Mouse (Mus musculus): Measurements from ENCODE around the gene Hspa1a. TPM values are rescaled to one million over a fixed set of nuclear protein-coding genes. Genes with fewer than 3 reads are reported as not detected.
"Not testable (repeated sequence)": the region's sequence is repeated elsewhere in the genome, so short reads cannot be mapped to it uniquely, and the experiment has no call there.

Hspa1a gene
- polyA plus RNA-seq, 1 experiment: 214 TPM

- Histone ChIP-seq H3K4me3 (replicated peaks) (no peak overlapping the region), H3K36me3 (ENCODE audit: control insufficient read depth) (no peaks in the 10 kb centered on the region), H3K27me3 (ENCODE audit: control insufficient read depth) (peaks cover 88% of the 10 kb centered on the region), H3K9me3 (ENCODE audit: control insufficient read depth, low read length) (no peaks in the 10 kb centered on the region), H3K4me1 (ENCODE audit: control insufficient read depth) (no peaks in the 10 kb centered on the region)
- TF ChIP-seq TAL1 (IDR thresholded peaks at IDR 0.05; ENCODE audit: low read length): no peak
- TF ChIP-seq GATA1 (IDR thresholded peaks at IDR 0.05; ENCODE audit: low read length): no peak
Observed at GRCm38 (mm10) chr17:34965627-34966026, 6.3 kb downstream of the Hspa1a start.

DNA sequence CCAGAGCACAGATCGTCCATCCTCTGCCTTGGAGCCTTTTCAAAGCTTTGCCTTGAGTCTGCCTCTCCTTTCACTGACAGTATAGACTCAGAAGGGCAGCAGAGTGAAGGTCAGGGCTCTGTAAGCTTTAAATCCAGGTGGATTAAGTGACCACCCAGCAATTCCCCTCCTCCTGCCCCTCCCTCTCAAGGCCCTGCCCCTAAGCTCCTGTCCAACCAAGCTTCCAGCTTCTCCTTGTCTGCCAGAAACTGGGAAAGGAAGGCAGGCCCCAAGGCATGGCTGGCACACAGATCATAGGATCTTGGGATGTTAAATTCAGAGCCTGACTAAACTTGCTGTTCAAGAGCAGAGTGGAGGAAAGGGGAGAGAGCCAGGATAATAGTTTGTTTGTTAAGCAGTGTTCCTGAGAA, 7.3 kb downstream of the Hspa1a start:
- H3K27me3 ChIP-seq (ENCODE audit: control insufficient read depth): peaks cover 90% of the 10 kb centered on the region

DNA sequence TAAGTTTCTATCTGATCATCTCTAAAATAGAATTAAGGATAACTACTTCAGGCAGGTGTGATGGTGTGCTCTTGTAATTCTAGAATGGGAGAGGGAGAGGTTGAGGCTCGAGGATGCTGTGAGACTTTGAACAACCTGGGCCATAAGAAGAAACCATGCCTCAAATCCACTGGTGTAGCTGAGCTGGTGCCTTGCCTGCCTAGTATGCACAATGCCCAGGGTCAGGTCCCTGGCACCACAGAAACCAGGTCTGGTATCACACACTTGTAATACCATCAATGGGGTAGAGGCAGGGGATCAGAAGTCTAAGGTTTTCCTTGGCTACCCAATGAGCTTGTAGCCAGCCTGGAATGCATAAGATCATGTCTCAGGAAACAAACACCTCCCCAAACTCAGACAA, 9.1 kb downstream of the Hspa1a start:
- H3K4me3 ChIP-seq (replicated peaks): no peak overlapping the region
- no peak for TF ChIP-seq TAL1 (IDR thresholded peaks at IDR 0.05; ENCODE audit: low read length)
- TF ChIP-seq GATA1 (IDR thresholded peaks at IDR 0.05; ENCODE audit: low read length): no peak
- no peaks in the 10 kb centered on the region; the same call in 1 of the 2 replicates for H3K9me3 ChIP-seq (ENCODE audit: control insufficient read depth, low read length)
- H3K27me3 ChIP-seq (ENCODE audit: control insufficient read depth): peaks cover 84% of the 10 kb centered on the region
- no peaks in the 10 kb centered on the region for H3K36me3 ChIP-seq (ENCODE audit: control insufficient read depth)
- H3K4me1 ChIP-seq (ENCODE audit: control insufficient read depth): peaks cover 12% of the 10 kb centered on the region

More for the DNA sequence above, 7.3 kb downstream of the Hspa1a start:
- Histone ChIP-seq H3K9me3 (ENCODE audit: control insufficient read depth, low read length) (no peaks in the 10 kb centered on the region), H3K4me3 (replicated peaks) (no peak overlapping the region), H3K36me3 (ENCODE audit: control insufficient read depth) (no peaks in the 10 kb centered on the region), H3K4me1 (ENCODE audit: control insufficient read depth) (peaks cover 8% of the 10 kb centered on the region)
- TF ChIP-seq TAL1 (IDR thresholded peaks at IDR 0.05; ENCODE audit: low read length) (no peak), GATA1 (IDR thresholded peaks at IDR 0.05; ENCODE audit: low read length) (no peak)

DNA sequence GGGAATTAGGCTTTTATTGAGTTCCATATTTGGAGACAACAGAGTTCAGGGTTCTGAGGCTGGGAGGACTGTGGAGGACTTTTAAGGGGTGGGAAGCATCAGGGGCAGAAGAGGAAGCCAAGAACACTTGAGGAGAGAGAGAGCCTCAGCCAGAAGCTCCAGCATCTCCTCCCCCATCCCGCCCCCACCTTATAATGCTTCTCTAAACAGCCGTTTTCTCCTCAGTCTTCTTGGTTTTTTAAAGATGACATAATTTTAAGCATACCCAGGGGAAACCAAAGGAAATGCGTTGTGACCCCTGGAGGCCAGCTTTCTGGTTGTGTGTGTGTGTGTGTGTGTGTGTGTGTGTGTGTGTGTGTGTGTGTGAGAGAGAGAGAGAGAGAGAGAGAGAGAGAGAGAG, 9.8 kb downstream of the Hspa1a start:
- H3K27me3 ChIP-seq (ENCODE audit: control insufficient read depth): peaks cover 82% of the 10 kb centered on the region
- H3K9me3 ChIP-seq (ENCODE audit: control insufficient read depth, low read length): peaks cover 2% of the 10 kb centered on the region; the same call in 1 of the 2 replicates
- no peak for TF ChIP-seq GATA1 (IDR thresholded peaks at IDR 0.05; ENCODE audit: low read length)
- TF ChIP-seq TAL1 (IDR thresholded peaks at IDR 0.05; ENCODE audit: low read length): no peak
- H3K4me3 ChIP-seq (replicated peaks): no peak overlapping the region
- H3K4me1 ChIP-seq (ENCODE audit: control insufficient read depth): peaks cover 12% of the 10 kb centered on the region
- no peaks in the 10 kb centered on the region for H3K36me3 ChIP-seq (ENCODE audit: control insufficient read depth)

DNA sequence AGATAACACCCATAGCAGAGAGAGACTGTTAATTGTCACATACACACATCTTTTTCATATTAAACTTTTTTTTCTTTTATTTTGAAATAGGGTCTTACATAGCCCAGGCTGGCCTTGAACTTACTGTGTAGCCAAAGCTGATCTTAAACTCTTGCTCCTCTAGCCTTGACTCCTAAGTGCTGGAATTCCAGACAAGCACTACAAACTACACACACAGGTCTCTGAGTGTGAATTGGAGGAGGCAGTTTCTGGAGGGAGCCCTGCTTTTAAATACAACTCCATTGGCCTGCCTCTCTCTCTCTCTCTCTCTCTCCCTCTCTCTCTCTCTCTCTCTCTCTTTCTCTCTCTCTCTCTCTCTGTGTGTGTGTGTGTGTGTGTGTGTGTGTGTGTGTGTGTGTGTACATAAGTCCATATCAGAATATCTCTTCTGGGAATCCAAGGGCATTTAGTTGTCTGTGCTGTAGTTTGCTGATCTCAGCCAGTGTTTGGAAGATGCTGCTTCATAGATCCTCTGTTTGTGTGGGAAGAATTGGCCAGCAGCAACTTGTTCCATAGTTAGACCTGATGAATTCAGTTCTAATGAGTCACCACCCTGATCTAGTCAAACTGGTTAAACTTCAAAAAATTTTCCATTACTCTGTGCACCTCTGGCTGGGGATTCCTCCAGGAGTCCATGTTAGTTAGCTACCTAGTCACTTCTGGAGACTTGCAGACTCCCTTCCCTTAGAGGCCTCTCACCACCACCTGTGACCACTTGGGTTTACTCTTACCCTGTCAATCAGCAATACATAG, 11.1 kb downstream of the Hspa1a start:
- H3K4me1 ChIP-seq (ENCODE audit: control insufficient read depth): peaks cover 12% of the 10 kb centered on the region
- TF ChIP-seq GATA1 (IDR thresholded peaks at IDR 0.05; ENCODE audit: low read length) (no peak), TAL1 (IDR thresholded peaks at IDR 0.05; ENCODE audit: low read length) (no peak)
- H3K4me3 ChIP-seq (replicated peaks): no peak overlapping the region
- no peaks in the 10 kb centered on the region for H3K36me3 ChIP-seq (ENCODE audit: control insufficient read depth)
- H3K27me3 ChIP-seq (ENCODE audit: control insufficient read depth): peaks cover 87% of the 10 kb centered on the region
- H3K9me3 ChIP-seq (ENCODE audit: control insufficient read depth, low read length): peaks cover 2% of the 10 kb centered on the region; the same call in 1 of the 2 replicates

- TF ChIP-seq GATA1 (IDR thresholded peaks at IDR 0.05; ENCODE audit: low read length) (no peak), TAL1 (IDR thresholded peaks at IDR 0.05; ENCODE audit: low read length) (no peak)
Observed at GRCm38 (mm10) chr17:34959881-34960515, 12.0 kb downstream of the Hspa1a start.

GRCm38 (mm10) chr17:34959130-34959778, 12.7 kb downstream of the Hspa1a start, which contains the start of gene Hspa1b:
Gene Hspa1b (minus strand): TSS chr17:34959238.
- peak within 1 kb of the TSS; percentile 56 for H3K4me3 ChIP-seq (replicated peaks)
- not testable (repeated sequence) for H3K9me3 ChIP-seq (ENCODE audit: control insufficient read depth, low read length); H3K36me3 ChIP-seq (ENCODE audit: control insufficient read depth)
- peaks cover 12% of the 10 kb centered on the region for H3K4me1 ChIP-seq (ENCODE audit: control insufficient read depth)
- H3K27me3 ChIP-seq (ENCODE audit: control insufficient read depth): peaks cover 77% of the 10 kb centered on the region

More at GRCm38 (mm10) chr17:34959881-34960515, 12.0 kb downstream of the Hspa1a start:
- no peaks in the 10 kb centered on the region for H3K36me3 ChIP-seq (ENCODE audit: control insufficient read depth)
- H3K4me1 ChIP-seq (ENCODE audit: control insufficient read depth): peaks cover 12% of the 10 kb centered on the region
- peak overlapping the region; percentile 56 for H3K4me3 ChIP-seq (replicated peaks)
- peaks cover 2% of the 10 kb centered on the region; the same call in 1 of the 2 replicates for H3K9me3 ChIP-seq (ENCODE audit: control insufficient read depth, low read length)
- H3K27me3 ChIP-seq (ENCODE audit: control insufficient read depth): peaks cover 84% of the 10 kb centered on the region

DNA sequence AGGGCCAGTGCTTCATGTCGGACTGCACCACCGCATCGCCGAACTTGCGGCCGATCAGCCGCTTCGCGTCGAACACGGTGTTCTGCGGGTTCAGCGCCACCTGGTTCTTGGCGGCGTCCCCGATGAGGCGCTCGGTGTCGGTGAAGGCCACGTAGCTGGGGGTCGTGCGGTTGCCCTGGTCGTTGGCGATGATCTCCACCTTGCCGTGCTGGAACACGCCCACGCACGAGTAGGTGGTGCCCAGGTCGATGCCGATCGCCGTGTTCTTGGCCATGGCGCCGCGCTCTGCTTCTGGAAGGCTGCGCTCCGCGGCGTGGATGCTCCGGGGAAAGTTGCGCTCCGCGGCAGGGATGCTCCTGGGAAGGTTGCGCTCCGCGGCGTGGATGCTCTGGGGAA, 13.2 kb downstream of the Hspa1a start:
- Histone ChIP-seq H3K27me3 (ENCODE audit: control insufficient read depth) (peaks cover 74% of the 10 kb centered on the region), H3K4me3 (replicated peaks) (peak overlapping the region; percentile 47), H3K4me1 (ENCODE audit: control insufficient read depth) (peaks cover 12% of the 10 kb centered on the region)
- not testable (repeated sequence) for H3K36me3 ChIP-seq (ENCODE audit: control insufficient read depth); H3K9me3 ChIP-seq (ENCODE audit: control insufficient read depth, low read length)

GRCm38 (mm10) chr17:34957966-34958365, 14.0 kb downstream of the Hspa1a start:
- H3K4me1 ChIP-seq (ENCODE audit: control insufficient read depth): peaks cover 12% of the 10 kb centered on the region
- H3K36me3 ChIP-seq (ENCODE audit: control insufficient read depth); H3K9me3 ChIP-seq (ENCODE audit: control insufficient read depth, low read length); H3K4me3 ChIP-seq (replicated peaks): not testable (repeated sequence)
- H3K27me3 ChIP-seq (ENCODE audit: control insufficient read depth): peaks cover 67% of the 10 kb centered on the region

- H3K4me1 ChIP-seq (ENCODE audit: control insufficient read depth): peaks cover 16% of the 10 kb centered on the region
- not testable (repeated sequence) for H3K36me3 ChIP-seq (ENCODE audit: control insufficient read depth); H3K4me3 ChIP-seq (replicated peaks); H3K9me3 ChIP-seq (ENCODE audit: control insufficient read depth, low read length)
- H3K27me3 ChIP-seq (ENCODE audit: control insufficient read depth): peaks cover 60% of the 10 kb centered on the region
Observed at GRCm38 (mm10) chr17:34957291-34957690, 14.7 kb downstream of the Hspa1a start.
